Mouse (Mus musculus) embryonic facial prominence, embryonic 15.5 days (tissue): ENCODE results near the gene Bicd2. TPM values are rescaled to one million over a fixed set of nuclear protein-coding genes. Genes with fewer than 3 reads are reported as not detected.

Experiments used
- ATAC-seq: fragments of 200-750 bp; cut with Nextera tagmentation; 2 replicates; pipeline ENCODE4 v1.8.0; 2017; ENCODE audit warnings: low read depth, moderate TSS enrichment; ENCODE audit not compliant: insufficient number of reproducible peaks, low FRiP score, low TSS enrichment
- H3K27ac ChIP-seq: fragments of 300-500 bp; sonication (generic); replicated peaks from 2 replicates; pipeline ENCODE4 v1.5.1; 2015; ENCODE audit warnings: mild to moderate bottlenecking, inconsistent platforms
- H3K27me3 ChIP-seq: fragments of 300-500 bp; sonication (generic); 2 replicates; pipeline ENCODE4 v1.6.1; 2015; ENCODE audit warnings: inconsistent platforms
- H3K36me3 ChIP-seq: fragments of 300-500 bp; sonication (generic); 2 replicates; pipeline ENCODE4 v1.6.1; 2015; ENCODE audit warnings: mild to moderate bottlenecking, inconsistent platforms
- H3K4me1 ChIP-seq: fragments of 300-500 bp; sonication (generic); 2 replicates; pipeline ENCODE4 v1.6.1; 2015; ENCODE audit warnings: inconsistent platforms
- H3K4me2 ChIP-seq: fragments of 300-500 bp; sonication (generic); replicated peaks from 2 replicates; pipeline ENCODE4 v1.6.1; 2015; ENCODE audit warnings: mild to moderate bottlenecking, inconsistent platforms
- H3K4me3 ChIP-seq: fragments of 300-500 bp; sonication (generic); replicated peaks from 2 replicates; pipeline ENCODE4 v1.5.1; 2015; ENCODE audit warnings: mild to moderate bottlenecking, inconsistent platforms
- H3K9ac ChIP-seq: fragments of 300-500 bp; sonication (generic); 2 replicates; pipeline ENCODE4 v1.6.1; 2015; ENCODE audit warnings: inconsistent platforms
- H3K9me3 ChIP-seq: fragments of 300-500 bp; sonication (generic); replicated peaks from 2 replicates; pipeline ENCODE4 v1.6.1; 2016; ENCODE audit warnings: inconsistent platforms
- WGBS: fragments of 180-500 bp; shearing (Covaris S2); methylation state at CpG from one replicate; pipeline ENCODE4 v1.1.7; 2015; 5-methylcytosine and 5-hydroxymethylcytosine counted together
- polyA plus RNA-seq: library from polyadenylated mRNA; unstranded; fragments of >200 nt; fragmentation: Nextera tagmentation; extraction: Ambion mirVana; gene quantifications from 2 replicates; pipeline ENCODE4 v1.2.1, GENCODE M21; 2015

Bicd2 gene
- polyA plus RNA-seq, 1 experiment from 2014 or later: 36.0 TPM

DNA sequence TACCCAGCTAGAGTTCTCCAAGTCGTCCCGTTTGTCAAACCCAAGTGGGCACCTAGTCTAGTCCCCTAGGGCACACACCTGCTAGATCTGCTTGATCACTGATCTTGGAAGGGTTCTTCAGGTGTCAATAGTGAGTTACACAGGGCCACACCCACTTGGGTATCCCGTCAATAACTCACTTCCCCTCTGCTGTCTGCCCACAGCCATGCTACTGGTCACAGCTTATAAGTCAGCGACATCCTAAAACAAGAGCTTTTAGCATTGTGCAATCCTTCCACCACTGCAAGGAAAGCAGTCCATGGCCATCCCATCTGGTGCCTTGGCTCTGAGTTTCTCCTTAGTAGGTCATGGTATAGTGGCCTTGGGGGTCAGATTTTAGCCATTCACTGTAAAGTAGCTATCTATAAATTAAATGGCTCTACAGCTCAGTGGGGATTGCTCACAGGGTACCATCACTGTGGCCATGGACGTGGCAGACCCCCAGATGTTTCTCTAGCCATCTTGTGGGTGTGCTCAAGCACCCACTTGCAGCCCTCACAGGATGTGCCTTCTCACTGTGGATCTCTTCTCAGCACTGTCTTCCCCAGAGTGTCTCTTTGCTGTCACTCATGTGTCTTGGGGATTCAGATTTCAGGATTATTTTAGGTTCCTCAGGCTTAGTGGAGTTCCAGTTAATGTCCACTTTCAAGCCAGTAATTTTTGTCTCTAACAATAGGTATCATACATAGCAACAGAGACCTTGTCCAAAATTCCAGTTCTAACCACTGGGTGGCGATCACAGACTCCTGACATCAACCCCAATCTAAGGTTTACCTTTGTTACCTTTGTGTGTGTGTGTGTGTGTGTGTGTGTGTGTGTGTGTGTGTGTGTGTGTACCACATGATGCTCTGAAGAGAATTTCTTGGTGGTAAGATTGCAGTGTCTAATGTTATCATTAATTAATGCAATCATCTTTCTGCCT, 14.9 kb upstream of the Bicd2 start:
- 56% methylated on average over 6 of the region's 6 CpGs for WGBS
- H3K4me2 ChIP-seq: no peak overlapping the region
- peaks cover 4% of the 10 kb centered on the region; the same call in 1 of the 2 replicates for H3K4me1 ChIP-seq
- H3K4me3 ChIP-seq: no peak overlapping the region
- H3K9me3 ChIP-seq: no peaks in the 10 kb centered on the region
- H3K27me3 ChIP-seq: no peaks in the 10 kb centered on the region
- no peak for ATAC-seq
- no peaks in the 10 kb centered on the region for H3K36me3 ChIP-seq
- no peak overlapping the region for H3K9ac ChIP-seq
- H3K27ac ChIP-seq: no peak overlapping the region

DNA sequence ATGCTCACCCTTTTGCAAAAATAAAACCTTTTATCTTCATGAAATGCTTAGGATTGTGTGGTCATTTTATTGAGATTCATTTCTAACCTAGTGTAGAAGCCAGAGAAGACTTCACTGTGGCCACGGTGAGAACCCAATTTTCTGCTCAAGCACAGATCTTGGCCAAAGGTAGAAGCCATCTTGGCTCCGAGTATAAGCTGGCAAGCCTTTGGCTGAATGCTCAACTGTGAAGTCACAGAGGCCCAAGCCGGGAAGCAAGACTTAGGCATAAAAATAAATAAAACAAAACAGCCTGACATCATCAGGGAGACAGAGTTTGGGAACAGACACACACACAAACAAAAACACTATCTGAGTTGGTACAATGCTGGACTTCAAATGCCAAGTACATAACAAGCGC, 13.3 kb upstream of the Bicd2 start:
- Histone ChIP-seq H3K36me3 (no peaks in the 10 kb centered on the region), H3K27me3 (no peaks in the 10 kb centered on the region), H3K9ac (no peak overlapping the region), H3K27ac (no peak overlapping the region), H3K4me3 (no peak overlapping the region), H3K4me1 (no peaks in the 10 kb centered on the region), H3K9me3 (no peaks in the 10 kb centered on the region), H3K4me2 (no peak overlapping the region)
- 74% methylated on average over 4 of the region's 4 CpGs for WGBS
- no peak for ATAC-seq

DNA sequence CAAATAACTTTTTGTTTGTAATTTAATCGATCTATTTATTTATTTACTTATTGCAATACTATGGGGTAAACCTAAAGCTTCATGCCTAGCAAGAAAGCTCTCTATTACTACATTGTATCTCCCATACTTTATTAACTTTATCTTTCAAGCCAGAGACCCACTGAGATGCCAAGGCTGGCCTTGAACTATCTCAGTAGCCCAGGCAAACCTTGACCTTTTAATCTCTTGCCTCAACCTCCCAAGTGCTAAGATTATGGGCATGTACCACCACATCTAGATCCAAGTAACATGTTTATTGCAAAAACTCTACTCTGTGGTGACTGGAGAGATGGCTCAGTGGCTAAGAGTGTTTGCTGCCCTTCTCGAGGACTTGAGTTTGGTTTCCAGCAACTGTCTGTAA, 8.1 kb upstream of the Bicd2 start:
- Histone ChIP-seq H3K9me3 (no peaks in the 10 kb centered on the region), H3K4me2 (no peak overlapping the region), H3K27ac (no peak overlapping the region), H3K27me3 (no peaks in the 10 kb centered on the region), H3K4me1 (no peaks in the 10 kb centered on the region), H3K36me3 (no peaks in the 10 kb centered on the region), H3K9ac (no peak overlapping the region), H3K4me3 (no peak overlapping the region)
- ATAC-seq: no peak
- 76% methylated on average over 2 of the region's 2 CpGs for WGBS

DNA sequence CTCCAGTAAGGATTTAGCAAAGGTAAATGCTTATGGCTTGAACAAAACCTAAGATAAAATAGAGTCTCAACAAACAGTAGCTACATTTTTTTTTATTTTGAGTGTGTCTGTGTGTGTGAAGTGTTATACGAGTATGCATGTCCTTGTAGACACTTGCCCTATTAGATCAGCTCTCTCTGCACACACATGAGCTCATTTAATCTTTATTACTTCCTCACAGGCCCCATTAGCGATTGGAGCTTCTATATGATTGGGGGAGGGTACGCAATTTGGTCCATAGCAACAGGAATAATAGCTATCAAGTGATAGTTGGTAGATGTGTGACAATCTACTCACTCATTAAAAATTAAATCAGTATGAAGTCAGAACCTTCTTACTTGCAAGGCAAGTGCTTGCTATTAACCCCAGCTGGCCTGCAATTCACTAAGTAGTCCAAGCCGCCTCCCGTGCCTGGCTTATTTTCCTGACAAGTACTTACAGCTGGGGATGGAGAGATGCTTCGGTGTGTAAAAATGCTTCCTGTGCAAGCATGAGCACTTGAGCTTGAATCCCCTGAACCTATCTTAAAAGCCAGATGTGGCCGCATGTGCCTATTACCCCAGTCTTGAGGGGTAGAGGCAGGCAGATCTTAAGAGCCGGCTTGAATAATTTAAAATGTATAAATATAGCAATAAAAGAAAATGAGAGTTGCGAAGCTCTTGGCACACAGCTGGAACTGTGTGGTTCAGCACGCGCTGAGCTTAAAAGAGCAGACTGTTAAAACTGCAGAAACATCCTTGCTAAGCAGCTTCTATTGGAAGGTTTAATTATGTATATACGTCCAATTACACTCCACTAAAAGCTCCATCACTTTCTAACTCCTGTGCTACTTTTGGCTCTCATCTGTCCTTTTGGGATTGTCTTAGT, 6.1 kb upstream of the Bicd2 start:
- ATAC-seq: no peak
- 64% methylated on average over 12 of the region's 12 CpGs for WGBS
- H3K27ac ChIP-seq: no peak overlapping the region
- H3K36me3 ChIP-seq: no peaks in the 10 kb centered on the region
- no peaks in the 10 kb centered on the region for H3K9me3 ChIP-seq
- H3K4me1 ChIP-seq: peaks cover 6% of the 10 kb centered on the region
- H3K4me3 ChIP-seq: no peak overlapping the region
- no peaks in the 10 kb centered on the region for H3K27me3 ChIP-seq
- no peak overlapping the region for H3K4me2 ChIP-seq
- H3K9ac ChIP-seq: no peak overlapping the region

DNA sequence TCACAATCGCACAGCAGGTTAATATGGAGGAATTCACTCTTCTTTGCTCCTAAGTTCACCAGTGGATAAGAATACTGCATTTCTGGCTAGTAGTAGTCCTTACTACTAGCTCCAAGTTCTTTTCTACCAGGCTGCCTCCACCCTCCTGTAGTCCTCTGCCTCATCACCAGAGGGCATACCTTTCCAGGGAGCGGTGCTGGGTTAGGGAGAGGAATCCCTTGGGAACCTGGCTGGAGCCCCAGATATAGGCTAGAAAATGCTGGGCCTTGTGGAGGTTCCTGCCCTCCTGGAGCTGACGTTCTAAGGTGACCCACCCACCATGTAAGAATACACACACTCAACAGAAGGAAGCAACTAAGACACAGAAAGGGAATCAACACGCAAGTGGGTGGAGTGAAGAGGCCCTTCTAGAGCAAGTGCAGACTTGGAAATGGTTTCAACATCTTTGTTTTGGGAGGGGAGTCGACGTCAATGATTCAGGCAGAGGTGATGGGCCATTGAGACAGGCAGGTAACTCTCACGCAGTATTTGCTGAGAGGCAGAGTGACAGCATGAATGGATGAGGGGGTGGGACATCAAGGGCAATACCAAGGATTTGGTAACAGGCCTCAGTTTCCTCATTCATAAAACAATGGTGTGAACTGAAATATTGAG, 2.4 kb upstream of the Bicd2 start:
- H3K4me2 ChIP-seq: no peak overlapping the region
- no peak overlapping the region for H3K4me3 ChIP-seq
- H3K36me3 ChIP-seq: no peaks in the 10 kb centered on the region
- H3K27ac ChIP-seq: no peak overlapping the region
- no peak overlapping the region for H3K9ac ChIP-seq
- ATAC-seq: no peak
- no peaks in the 10 kb centered on the region for H3K27me3 ChIP-seq
- 63% methylated on average over 7 of the region's 7 CpGs for WGBS
- peaks cover 30% of the 10 kb centered on the region for H3K4me1 ChIP-seq
- no peaks in the 10 kb centered on the region for H3K9me3 ChIP-seq

DNA sequence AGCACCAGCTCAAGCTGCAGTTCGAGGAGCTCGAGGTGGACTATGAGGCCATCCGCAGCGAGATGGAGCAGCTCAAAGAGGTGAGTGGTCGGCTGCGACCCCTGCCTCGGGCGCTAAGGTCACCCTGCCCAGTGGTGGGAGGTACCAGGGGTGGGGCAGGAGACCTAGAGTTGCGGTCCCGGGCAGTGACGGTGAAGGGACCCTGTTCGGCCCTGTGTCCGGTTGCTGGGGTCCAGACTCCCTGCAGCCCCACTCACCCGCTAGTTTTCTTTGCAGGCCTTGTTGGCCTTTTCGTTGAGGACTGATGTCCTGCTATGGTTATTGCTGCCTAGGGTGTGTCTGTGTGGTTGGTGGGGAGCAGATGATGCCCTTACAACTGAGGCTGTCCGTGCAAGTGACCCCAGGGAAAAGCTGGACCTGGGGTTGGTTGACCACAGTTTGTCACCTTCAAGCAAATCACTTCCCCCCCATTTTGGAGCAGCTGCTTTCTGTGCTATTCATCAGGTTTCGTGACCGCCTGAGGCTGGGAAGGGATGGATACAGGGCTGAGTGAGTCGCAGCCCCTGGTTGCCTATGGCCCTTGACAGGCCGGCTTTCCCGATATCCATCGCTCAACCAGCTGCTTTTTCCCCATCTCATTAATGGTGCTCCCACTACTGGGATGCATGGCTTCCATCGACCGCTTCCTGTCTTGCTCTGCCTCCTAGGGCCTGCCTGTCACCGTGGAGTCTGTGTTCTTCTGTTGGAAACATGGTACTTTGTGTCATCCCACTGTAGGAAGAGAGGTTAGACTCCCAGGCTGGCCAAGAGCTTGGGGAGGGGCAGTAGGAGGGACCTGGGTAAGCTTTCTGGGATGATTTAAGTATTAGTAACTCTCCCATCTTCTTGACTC, 692 bp downstream of the Bicd2 start:
- H3K4me3 ChIP-seq: peak overlapping the region; percentile 96
- WGBS: 4% methylated on average over 25 of the region's 25 CpGs
- no peaks in the 10 kb centered on the region for H3K9me3 ChIP-seq
- peak overlapping the region; percentile 63 for H3K27ac ChIP-seq
- peak overlapping the region; percentile 76 for H3K4me2 ChIP-seq
- peak overlapping the region; percentile 97 for H3K9ac ChIP-seq
- no peaks in the 10 kb centered on the region for H3K36me3 ChIP-seq
- H3K4me1 ChIP-seq: peaks cover 44% of the 10 kb centered on the region
- H3K27me3 ChIP-seq: no peaks in the 10 kb centered on the region
- ATAC-seq: no peak

DNA sequence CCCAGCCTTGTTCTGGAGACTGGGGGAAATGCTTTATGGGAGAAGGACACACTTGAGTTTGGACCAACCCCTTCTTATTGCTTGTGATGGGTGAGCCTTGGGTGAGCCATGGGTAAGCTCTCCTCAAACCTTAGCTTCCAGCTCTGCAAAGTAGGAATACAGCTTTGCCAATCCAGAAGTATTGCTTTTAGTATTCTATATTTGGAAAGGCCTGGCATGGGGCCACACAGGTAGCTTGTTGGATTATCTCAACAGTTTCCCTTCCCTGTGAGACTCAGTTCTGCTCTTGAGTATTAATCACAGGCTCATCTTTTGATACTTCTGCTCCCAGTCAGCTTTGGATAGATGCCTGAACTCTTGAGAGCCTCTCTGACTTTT, 1.3 kb downstream of the Bicd2 start:
- Histone ChIP-seq H3K4me1 (peaks cover 44% of the 10 kb centered on the region), H3K36me3 (no peaks in the 10 kb centered on the region), H3K27ac (peak overlapping the region; percentile 39; the same call in 1 of the 2 replicates)

DNA sequence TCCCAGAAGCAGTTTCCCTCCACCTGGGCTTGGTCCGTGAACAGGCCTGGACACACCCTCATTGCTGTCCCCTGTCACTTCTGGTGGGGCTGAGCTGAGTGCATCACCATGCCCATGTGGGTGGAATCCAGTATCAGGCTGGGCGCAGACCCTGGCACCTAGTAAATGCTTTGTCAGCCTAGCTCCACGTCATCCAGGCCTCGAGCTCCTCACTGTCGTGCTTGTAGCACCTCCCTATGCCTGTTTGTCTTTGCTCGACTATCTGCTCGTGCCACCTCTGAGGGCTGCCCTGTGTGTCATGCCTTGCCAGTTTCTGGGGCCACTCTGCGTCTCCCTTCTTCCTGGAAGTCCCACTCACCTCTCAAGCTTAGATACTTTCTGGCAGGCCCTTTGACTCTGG, 3.2 kb downstream of the Bicd2 start:
- no peak overlapping the region for H3K4me3 ChIP-seq
- peaks cover 45% of the 10 kb centered on the region for H3K4me1 ChIP-seq
- no peaks in the 10 kb centered on the region for H3K36me3 ChIP-seq
- 82% methylated on average over 8 of the region's 8 CpGs for WGBS
- H3K9ac ChIP-seq: no peak overlapping the region
- 0 out of 2 replicates have a peak overlapping the region, but pooled peaks have one; percentile 1 for H3K27ac ChIP-seq
- H3K4me2 ChIP-seq: no peak overlapping the region
- no peaks in the 10 kb centered on the region for H3K9me3 ChIP-seq
- ATAC-seq: no peak
- H3K27me3 ChIP-seq: no peaks in the 10 kb centered on the region

More for the DNA sequence above, 1.3 kb downstream of the Bicd2 start:
- Histone ChIP-seq H3K9ac (0 out of 2 replicates have a peak overlapping the region, but pooled peaks have one; percentile 97), H3K4me2 (peak overlapping the region; percentile 76), H3K4me3 (peak overlapping the region; percentile 96), H3K27me3 (no peaks in the 10 kb centered on the region), H3K9me3 (no peaks in the 10 kb centered on the region)
- ATAC-seq: no peak

DNA sequence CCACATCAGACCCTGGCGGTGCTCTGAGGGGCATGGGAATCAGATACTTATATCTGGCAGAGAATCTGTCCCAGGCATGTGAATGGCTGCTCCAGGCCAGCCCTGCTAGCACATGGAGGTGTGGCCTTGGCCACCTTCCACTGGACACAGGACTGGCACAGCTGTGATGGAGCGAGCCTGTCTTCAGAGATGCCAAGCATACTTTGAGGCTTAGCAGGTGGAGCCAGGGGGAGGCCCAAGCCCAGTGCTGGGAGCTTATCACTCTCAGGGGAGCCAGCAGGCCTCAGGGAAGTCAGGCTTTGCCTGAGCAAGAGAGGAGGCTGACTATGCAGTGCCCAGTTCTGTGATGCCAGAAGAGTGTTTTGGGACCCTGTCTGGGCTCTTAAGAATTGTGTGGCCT, 4.1 kb downstream of the Bicd2 start:
- Histone ChIP-seq H3K4me3 (no peak overlapping the region), H3K9me3 (no peaks in the 10 kb centered on the region), H3K27ac (no peak overlapping the region), H3K9ac (no peak overlapping the region), H3K4me1 (peaks cover 42% of the 10 kb centered on the region), H3K27me3 (no peaks in the 10 kb centered on the region), H3K4me2 (no peak overlapping the region), H3K36me3 (no peaks in the 10 kb centered on the region)
- ATAC-seq: no peak
- 73% methylated on average over 2 of the region's 2 CpGs for WGBS

DNA sequence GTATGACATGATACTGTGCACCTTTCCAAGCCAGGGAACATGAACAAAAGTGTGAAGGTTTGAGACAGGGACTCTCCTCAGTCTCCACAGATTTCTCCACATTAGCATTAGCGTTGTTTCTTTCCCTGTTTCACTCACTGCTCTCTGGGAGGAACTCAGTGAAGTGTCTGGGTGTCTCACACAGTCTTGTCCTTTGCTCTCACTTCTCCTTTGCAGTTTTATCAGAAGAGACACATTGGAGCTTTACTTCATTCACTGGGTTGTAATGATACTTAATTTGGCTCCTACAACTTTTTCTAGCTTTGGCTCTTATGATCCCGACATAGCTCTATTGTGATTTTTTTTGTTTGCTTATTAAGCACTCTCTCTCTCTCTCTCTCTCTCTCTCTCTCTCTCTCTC, 7.1 kb downstream of the Bicd2 start:
- no peak overlapping the region for H3K27ac ChIP-seq
- 86% methylated on average over 2 of the region's 2 CpGs for WGBS
- no peak for ATAC-seq

More for the DNA sequence above, 7.1 kb downstream of the Bicd2 start:
- Histone ChIP-seq H3K4me1 (peaks cover 36% of the 10 kb centered on the region), H3K27me3 (no peaks in the 10 kb centered on the region), H3K4me3 (no peak overlapping the region), H3K9me3 (no peaks in the 10 kb centered on the region), H3K9ac (no peak overlapping the region), H3K4me2 (no peak overlapping the region), H3K36me3 (no peaks in the 10 kb centered on the region)
